Mouse (Mus musculus): ENCODE measurements around the gene Hoxc6. TPM values are rescaled to one million over a fixed set of nuclear protein-coding genes. Genes with fewer than 3 reads are reported as not detected.

Gene Hoxc6
- polyA plus RNA-seq, 1 experiment from 2014 or later: 0.43 TPM

DNA sequence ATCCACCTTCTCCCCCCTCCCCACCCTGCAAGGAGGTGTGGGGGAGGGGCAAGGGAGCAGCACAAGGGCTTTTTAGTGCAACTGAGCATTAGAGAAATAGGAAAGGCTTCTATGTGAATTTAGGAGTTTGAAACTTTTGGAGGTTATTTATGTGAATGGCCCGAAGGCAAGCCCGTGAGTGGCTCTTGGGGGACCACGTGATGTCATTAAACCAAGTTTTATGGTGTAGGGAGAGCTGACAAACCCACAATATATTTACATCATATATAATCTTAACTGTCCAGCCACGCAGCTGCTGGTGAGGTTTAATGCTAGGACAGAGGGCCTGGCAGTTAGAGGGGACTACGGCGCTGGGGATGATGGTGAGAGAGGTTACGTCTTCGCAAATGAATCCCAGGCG lies 20.6 kb downstream of the Hoxc6 start, which contains the start of gene Hoxc4:
Gene Hoxc4, plus strand, starts transcription at position 299 of the 400 bp plus-strand sequence.
- H3K4me2 ChIP-seq: no peak within 1 kb of the TSS
- H3K4me1 ChIP-seq (replicated peaks): peaks cover 10% of the 10 kb centered on the region
- H3K9ac ChIP-seq: no peak within 1 kb of the TSS
- H3K36me3 ChIP-seq: no peaks in the 10 kb centered on the region
- 17% methylated on average over 9 of the region's 9 CpGs for WGBS
- peaks cover 99% of the 10 kb centered on the region for H3K27me3 ChIP-seq
- H3K27ac ChIP-seq: no peak within 1 kb of the TSS
- no peak for ATAC-seq (replicated peaks; ENCODE audit: insufficient number of reproducible peaks, insufficient read depth, low FRiP score, low read depth)
- no peaks in the 10 kb centered on the region for H3K9me3 ChIP-seq (replicated peaks)
- no peak within 1 kb of the TSS for H3K4me3 ChIP-seq

GRCm38 (mm10) chr15:103020899-103021418 lies 22.9 kb downstream of the Hoxc6 start:
- H3K36me3 ChIP-seq: no peaks in the 10 kb centered on the region
- no peak overlapping the region for H3K9ac ChIP-seq
- no peak for ATAC-seq (replicated peaks; ENCODE audit: insufficient number of reproducible peaks, insufficient read depth, low FRiP score, low read depth)
- H3K4me1 ChIP-seq (replicated peaks): no peaks in the 10 kb centered on the region
- WGBS: 5% methylated on average over 8 of the region's 8 CpGs
- no peak overlapping the region for H3K27ac ChIP-seq
- peaks cover 99% of the 10 kb centered on the region for H3K27me3 ChIP-seq
- no peaks in the 10 kb centered on the region for H3K9me3 ChIP-seq (replicated peaks)
- H3K4me3 ChIP-seq: no peak overlapping the region
- H3K4me2 ChIP-seq: no peak overlapping the region

- Histone ChIP-seq H3K9ac (no peak overlapping the region), H3K36me3 (no peaks in the 10 kb centered on the region), H3K4me3 (no peak overlapping the region), H3K27me3 (peaks cover 99% of the 10 kb centered on the region), H3K4me2 (no peak overlapping the region), H3K27ac (no peak overlapping the region), H3K4me1 (replicated peaks) (no peaks in the 10 kb centered on the region), H3K9me3 (replicated peaks) (no peaks in the 10 kb centered on the region)
- 9% methylated on average over 8 of the region's 8 CpGs for WGBS
- no peak for ATAC-seq (replicated peaks; ENCODE audit: insufficient number of reproducible peaks, insufficient read depth, low FRiP score, low read depth)
These were observed 23.5 kb downstream of the Hoxc6 start for GRCm38 (mm10) chr15:103021544-103021943.

GRCm38 (mm10) chr15:103024131-103024530 lies 26.1 kb downstream of the Hoxc6 start:
- no peaks in the 10 kb centered on the region for H3K9me3 ChIP-seq (replicated peaks)
- no peaks in the 10 kb centered on the region for H3K36me3 ChIP-seq
- H3K27ac ChIP-seq: no peak overlapping the region
- H3K4me3 ChIP-seq: no peak overlapping the region
- no peak for ATAC-seq (replicated peaks; ENCODE audit: insufficient number of reproducible peaks, insufficient read depth, low FRiP score, low read depth)
- no peak overlapping the region for H3K4me2 ChIP-seq
- 8% methylated on average over 2 of the region's 2 CpGs for WGBS
- H3K9ac ChIP-seq: no peak overlapping the region
- peaks cover 99% of the 10 kb centered on the region for H3K27me3 ChIP-seq
- no peaks in the 10 kb centered on the region for H3K4me1 ChIP-seq (replicated peaks)

DNA sequence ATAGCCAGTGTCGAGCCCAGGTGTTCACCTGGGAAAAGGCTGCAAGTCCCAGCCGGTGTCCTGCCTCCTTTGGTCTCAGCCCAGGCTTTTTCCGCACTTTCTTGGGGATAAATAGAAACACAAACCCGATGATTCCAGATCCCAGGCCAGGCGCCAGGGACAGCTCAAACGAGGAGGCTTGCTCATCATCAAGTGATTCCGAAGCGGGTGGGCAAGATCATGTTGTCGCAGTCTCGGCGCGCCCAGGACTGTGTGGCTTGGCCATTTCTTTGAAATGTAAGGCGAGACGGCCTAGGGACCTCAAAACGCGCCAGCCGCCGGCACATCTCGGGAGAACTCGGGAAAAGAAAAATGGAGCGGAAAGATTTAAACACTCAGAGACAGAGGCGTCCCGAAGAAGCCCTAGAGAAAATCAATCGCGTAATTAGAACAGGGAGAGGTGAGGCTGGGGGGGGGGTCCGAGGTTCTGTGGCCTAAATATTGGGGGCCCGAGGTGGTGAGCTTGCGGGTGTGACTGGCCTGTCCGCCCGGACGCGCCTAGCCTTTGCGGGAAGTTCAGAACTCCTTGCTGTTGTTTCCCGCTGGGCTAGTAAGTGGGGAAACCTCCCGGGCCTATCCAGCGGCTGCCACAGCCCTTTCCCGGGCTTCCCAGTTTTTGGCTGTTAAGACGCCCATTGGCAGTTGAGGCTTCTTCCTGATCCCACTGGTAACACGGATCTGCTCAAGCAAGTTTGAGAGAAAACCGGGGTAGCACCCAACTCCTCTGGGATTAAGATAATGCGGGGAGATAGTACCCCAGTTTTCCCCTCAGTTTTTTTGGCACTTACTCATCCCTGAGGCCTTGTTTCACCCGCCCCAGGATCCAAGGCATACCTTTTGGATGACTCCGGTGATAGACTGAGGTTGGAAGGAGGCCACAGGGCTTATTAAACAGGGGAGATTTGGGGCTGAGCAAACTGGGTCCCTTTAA lies 29.5 kb downstream of the Hoxc6 start:
- Histone ChIP-seq H3K4me2 (no peak overlapping the region), H3K9me3 (replicated peaks) (no peaks in the 10 kb centered on the region), H3K36me3 (no peaks in the 10 kb centered on the region), H3K9ac (no peak overlapping the region), H3K27me3 (peaks cover 100% of the 10 kb centered on the region), H3K4me3 (0 out of 2 replicates have a peak overlapping the region, but pooled peaks have one; percentile 4), H3K27ac (no peak overlapping the region), H3K4me1 (replicated peaks) (no peaks in the 10 kb centered on the region)
- WGBS: 5% methylated on average over 43 of the region's 43 CpGs
- no peak for ATAC-seq (replicated peaks; ENCODE audit: insufficient number of reproducible peaks, insufficient read depth, low FRiP score, low read depth)

GRCm38 (mm10) chr15:103028916-103029512 lies 31.0 kb downstream of the Hoxc6 start:
- no peak overlapping the region for H3K9ac ChIP-seq
- WGBS: 26% methylated on average over 9 of the region's 9 CpGs
- peaks cover 98% of the 10 kb centered on the region for H3K27me3 ChIP-seq
- H3K4me3 ChIP-seq: no peak overlapping the region
- H3K36me3 ChIP-seq: no peaks in the 10 kb centered on the region
- peaks cover under 1% of the 10 kb centered on the region; the same call in 1 of the 2 replicates for H3K4me1 ChIP-seq (replicated peaks)
- no peak overlapping the region for H3K4me2 ChIP-seq
- no peak for ATAC-seq (replicated peaks; ENCODE audit: insufficient number of reproducible peaks, insufficient read depth, low FRiP score, low read depth)
- H3K9me3 ChIP-seq (replicated peaks): no peaks in the 10 kb centered on the region
- H3K27ac ChIP-seq: no peak overlapping the region

DNA sequence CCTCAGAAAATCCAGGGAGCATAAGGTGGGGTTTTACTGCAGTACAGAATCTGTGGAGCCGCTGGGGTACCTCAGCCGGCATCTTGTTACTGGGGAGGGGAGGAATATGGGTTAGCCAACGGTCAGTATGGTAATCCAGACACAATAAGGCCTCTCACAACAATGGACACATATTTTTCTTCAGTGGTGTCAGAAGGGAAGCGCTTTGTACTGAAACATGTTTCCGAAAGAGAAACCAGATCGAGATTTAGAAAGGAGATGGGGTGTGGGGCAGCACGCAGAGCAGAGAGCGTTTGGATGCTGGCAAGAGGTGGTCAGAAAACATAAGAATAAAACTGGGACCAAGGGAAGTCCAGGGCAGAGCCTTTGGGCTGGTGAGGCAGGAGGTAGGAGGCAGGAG lies 32.1 kb downstream of the Hoxc6 start:
- no peak for ATAC-seq (replicated peaks; ENCODE audit: insufficient number of reproducible peaks, insufficient read depth, low FRiP score, low read depth)
- Histone ChIP-seq H3K36me3 (no peaks in the 10 kb centered on the region), H3K27me3 (peaks cover 98% of the 10 kb centered on the region), H3K9me3 (replicated peaks) (no peaks in the 10 kb centered on the region), H3K4me2 (no peak overlapping the region), H3K4me3 (no peak overlapping the region), H3K9ac (no peak overlapping the region), H3K4me1 (replicated peaks) (peaks cover 9% of the 10 kb centered on the region), H3K27ac (no peak overlapping the region)
- WGBS: 14% methylated on average over 8 of the region's 8 CpGs

GRCm38 (mm10) chr15:103032167-103032566 lies 34.1 kb downstream of the Hoxc6 start:
- Histone ChIP-seq H3K4me1 (replicated peaks) (peaks cover 9% of the 10 kb centered on the region), H3K4me3 (no peak overlapping the region), H3K27ac (no peak overlapping the region), H3K9me3 (replicated peaks) (no peaks in the 10 kb centered on the region), H3K9ac (no peak overlapping the region), H3K4me2 (no peak overlapping the region), H3K27me3 (peaks cover 98% of the 10 kb centered on the region), H3K36me3 (no peaks in the 10 kb centered on the region)
- no peak for ATAC-seq (replicated peaks; ENCODE audit: insufficient number of reproducible peaks, insufficient read depth, low FRiP score, low read depth)
- 5% methylated on average over 3 of the region's 3 CpGs for WGBS

DNA sequence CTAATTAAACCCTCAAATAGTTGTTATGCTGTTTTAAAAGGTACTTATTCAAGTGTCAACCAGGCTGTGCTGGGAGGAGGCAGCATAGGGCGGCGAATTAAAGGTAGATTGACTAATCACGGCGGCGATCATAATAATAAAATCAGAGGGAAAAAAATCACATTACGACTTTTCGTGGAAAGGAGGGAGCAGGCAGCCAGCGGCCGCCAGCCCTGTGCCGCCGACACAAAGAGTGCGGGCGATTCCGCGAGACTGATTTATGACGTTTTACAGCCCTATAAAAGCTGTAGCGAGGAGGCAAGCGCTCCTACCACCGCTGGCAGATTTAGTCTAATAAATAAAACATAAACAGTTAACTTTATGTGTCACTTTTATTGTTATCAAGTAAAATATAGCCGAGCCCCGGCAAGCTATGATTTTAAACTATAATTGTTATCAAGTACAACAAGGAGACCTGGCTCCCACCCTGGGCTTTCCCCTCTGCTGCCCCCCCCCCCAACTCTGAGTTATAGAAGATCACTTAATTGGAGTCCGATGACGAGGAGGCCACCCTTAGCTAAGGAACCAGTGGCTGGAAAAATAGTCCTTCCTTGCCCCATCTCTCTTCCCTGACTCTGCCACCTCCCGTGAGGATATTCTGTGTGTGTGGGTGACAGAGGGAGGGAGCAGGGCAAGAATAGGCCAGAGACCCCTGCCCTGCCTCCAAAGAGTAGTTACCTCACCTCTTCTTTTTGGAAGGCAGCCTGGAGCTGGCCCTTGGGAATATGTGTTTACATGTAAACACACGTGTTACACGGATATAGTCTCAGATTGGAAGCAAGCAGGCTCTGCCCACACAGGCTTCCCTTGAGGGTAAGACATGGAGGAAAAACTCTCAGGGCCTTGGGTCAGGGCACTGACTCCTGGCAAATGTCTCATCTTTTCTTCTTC lies 34.9 kb downstream of the Hoxc6 start:
- no peak overlapping the region for H3K27ac ChIP-seq
- no peaks in the 10 kb centered on the region for H3K36me3 ChIP-seq
- peaks cover 98% of the 10 kb centered on the region for H3K27me3 ChIP-seq
- H3K4me3 ChIP-seq: no peak overlapping the region
- H3K4me1 ChIP-seq (replicated peaks): peaks cover 9% of the 10 kb centered on the region
- WGBS: 4% methylated on average over 26 of the region's 26 CpGs
- H3K4me2 ChIP-seq: no peak overlapping the region
- no peak for ATAC-seq (replicated peaks; ENCODE audit: insufficient number of reproducible peaks, insufficient read depth, low FRiP score, low read depth)
- no peak overlapping the region for H3K9ac ChIP-seq
- no peaks in the 10 kb centered on the region for H3K9me3 ChIP-seq (replicated peaks)

DNA sequence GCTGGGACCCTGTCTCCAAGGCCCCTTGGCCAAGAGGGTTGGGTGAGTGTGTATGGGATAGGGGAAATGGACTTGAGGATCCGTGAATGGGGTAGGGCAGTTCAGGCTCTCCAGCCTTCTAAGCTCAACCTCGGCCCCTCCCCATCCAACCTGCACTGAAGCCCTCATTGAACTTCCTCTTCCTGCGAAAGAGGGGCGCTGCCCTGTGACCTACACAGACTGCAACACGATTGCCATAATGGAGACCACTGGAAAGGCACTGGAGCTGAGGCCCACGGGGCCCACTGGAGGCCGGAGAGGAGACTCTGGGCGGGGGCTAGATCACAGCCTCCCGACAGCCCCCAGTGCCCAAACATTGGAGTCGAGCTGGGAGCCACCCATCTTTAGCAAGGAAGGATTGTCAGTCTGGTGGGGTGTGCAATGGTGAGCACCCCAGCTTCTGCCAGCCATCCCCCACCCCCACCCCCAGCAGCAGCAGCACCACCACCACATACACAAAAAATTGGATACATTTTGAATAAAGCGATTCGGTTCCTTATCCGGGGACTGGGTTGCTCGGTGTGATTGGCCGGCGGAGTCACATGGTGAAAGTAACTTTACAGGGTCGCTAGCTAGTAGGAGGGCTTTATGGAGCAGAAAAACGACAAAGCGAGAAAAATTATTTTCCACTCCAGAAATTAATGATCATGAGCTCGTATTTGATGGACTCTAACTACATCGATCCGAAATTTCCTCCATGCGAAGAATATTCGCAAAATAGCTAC lies 36.2 kb downstream of the Hoxc6 start:
- peak overlapping the region; percentile 42 for H3K4me3 ChIP-seq
- H3K9ac ChIP-seq: no peak overlapping the region
- peak overlapping the region; percentile 51 for H3K4me2 ChIP-seq
- no peak for ATAC-seq (replicated peaks; ENCODE audit: insufficient number of reproducible peaks, insufficient read depth, low FRiP score, low read depth)
- WGBS: 2% methylated on average over 24 of the region's 24 CpGs
- H3K36me3 ChIP-seq: no peaks in the 10 kb centered on the region
- H3K4me1 ChIP-seq (replicated peaks): peaks cover 9% of the 10 kb centered on the region
- no peaks in the 10 kb centered on the region for H3K9me3 ChIP-seq (replicated peaks)
- H3K27me3 ChIP-seq: peaks cover 98% of the 10 kb centered on the region
- no peak overlapping the region for H3K27ac ChIP-seq

All from heart, embryonic 15.5 days (tissue).